In the genomic region with DNA sequence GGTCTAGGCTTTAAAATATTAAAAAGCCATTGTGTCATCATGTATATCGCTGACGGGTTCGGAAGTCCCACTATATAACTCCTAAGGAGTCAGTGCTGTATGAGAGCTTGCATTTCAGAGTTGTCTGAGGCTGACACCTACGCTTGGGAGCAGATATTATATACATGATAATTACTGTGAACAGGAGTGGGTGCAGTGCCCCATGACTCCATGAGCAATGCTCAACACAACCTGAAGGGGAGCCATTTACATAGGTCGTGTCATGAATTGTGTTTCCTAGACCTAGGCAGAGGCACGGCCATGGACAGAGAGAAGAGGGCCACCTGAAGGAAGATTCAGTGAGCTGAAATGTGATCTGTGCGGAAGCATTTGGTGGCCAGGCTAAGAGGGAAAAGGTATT, we compare ENCODE assay signal across 21 mouse cellular contexts.
DNase-seq lines count a peak whose midpoint lies in the region; ATAC-seq and TF ChIP-seq lines count a peak whose summit lies in the region.
"Had no signal": no experiment of that assay in that cellular context is flagged by ENCODE, and none has a peak within 500 bp of the region (broad histone marks: within the 10 kb centered on the region; RNA-seq: fewer than 3 reads in every experiment).

No protein-coding gene starts in this region.

- H3K4me3 ChIP-seq in layer of hippocampus, adult 2 months = no peak overlapping the region
- no peak overlapping the region for H3K4me3 ChIP-seq in neural tube, embryonic 15.5 days (replicated peaks)
- H3K4me3 ChIP-seq: embryonic facial prominence, embryonic 10.5 days; embryonic facial prominence, embryonic 12.5 days; forebrain, embryonic 13.5 days; forebrain, embryonic 15.5 days had no signal

- no peaks in the 10 kb centered on the region for H3K27me3 ChIP-seq in neural tube, embryonic 15.5 days (replicated peaks)
- H3K27me3 ChIP-seq: embryonic facial prominence, embryonic 12.5 days; forebrain, embryonic 13.5 days; forebrain, embryonic 15.5 days; Patski had no signal

- no peaks in the 10 kb centered on the region for H3K36me3 ChIP-seq in neural tube, embryonic 15.5 days
- H3K36me3 ChIP-seq: embryonic facial prominence, embryonic 10.5 days; embryonic facial prominence, embryonic 12.5 days; forebrain, embryonic 15.5 days; G1E had no signal

- DNase-seq in layer of hippocampus, adult 2 months (ENCODE audit: low spot score in 2 of 2) = no peak
- no peak for DNase-seq in layer of hippocampus, adult 8-10 months (ENCODE audit: low spot score in 2 of 2)
- DNase-seq in R1 (ENCODE audit: low read depth, low spot score) = peak; percentile 44
- no peak for DNase-seq in spleen, postnatal 14 days (ENCODE audit: low spot score in 2 of 2)
- DNase-seq: adrenal gland, adult 8-10 months; adrenal gland, postnatal 14 days; adrenal gland, postnatal 36 days; cerebellum, adult 11-12 months; cerebellum, adult 2 months; cerebellum, adult 9-10 months; cerebellum, postnatal 10 days; cerebellum, postnatal 25 days; forebrain, postnatal 0 days had no signal

- 0 out of 2 replicates have a peak, but pooled peaks have one; percentile 11 for TF ChIP-seq CTCF in layer of hippocampus, adult 2 months (conservative IDR thresholded peaks at IDR 0.05)

- no peak overlapping the region for H3K27ac ChIP-seq in layer of hippocampus, adult 2 months
- H3K27ac ChIP-seq in neural tube, embryonic 15.5 days (replicated peaks) = no peak overlapping the region
- H3K27ac ChIP-seq: embryonic facial prominence, embryonic 10.5 days; embryonic facial prominence, embryonic 12.5 days; forebrain, embryonic 13.5 days; forebrain, embryonic 15.5 days had no signal

- ATAC-seq in neural tube, embryonic 15.5 days (ENCODE audit: low FRiP score) = no peak
- ATAC-seq: activated CD4-positive, CD25-positive, alpha-beta regulatory T cell, adult 4 months; forebrain, embryonic 13.5 days; forebrain, embryonic 15.5 days; forebrain, postnatal 0 days; Patski had no signal

- no peak overlapping the region for H3K4me2 ChIP-seq in neural tube, embryonic 15.5 days
- H3K4me2 ChIP-seq: embryonic facial prominence, embryonic 12.5 days; forebrain, embryonic 13.5 days; forebrain, embryonic 15.5 days had no signal

- H3K9me3 ChIP-seq in neural tube, embryonic 15.5 days (replicated peaks) = no peaks in the 10 kb centered on the region
- H3K9me3 ChIP-seq: embryonic facial prominence, embryonic 10.5 days; embryonic facial prominence, embryonic 12.5 days; forebrain, embryonic 13.5 days; forebrain, embryonic 15.5 days; G1E had no signal

- no peak overlapping the region for H3K9ac ChIP-seq in neural tube, embryonic 15.5 days (replicated peaks)
- H3K9ac ChIP-seq: embryonic facial prominence, embryonic 12.5 days; forebrain, embryonic 13.5 days; forebrain, embryonic 15.5 days; forebrain, postnatal 0 days had no signal

- 96% methylated on average over 7 of the region's 7 CpGs for WGBS in neural tube, embryonic 15.5 days

- no peaks in the 10 kb centered on the region for H3K4me1 ChIP-seq in neural tube, embryonic 15.5 days
- H3K4me1 ChIP-seq: embryonic facial prominence, embryonic 10.5 days; embryonic facial prominence, embryonic 12.5 days; forebrain, embryonic 13.5 days; forebrain, embryonic 15.5 days had no signal
